Mouse (Mus musculus) spleen, postnatal 14 days (tissue): ENCODE measurements around the gene Hoxc5.

ENCODE experiments used
- DNase-seq, 2 experiments: peaks; one replicate each; pipeline ENCODE4 v3.0.0; 2021 to 2022; ENCODE audit warnings: low spot score in 2 of 2

Gene Hoxc5

DNA sequence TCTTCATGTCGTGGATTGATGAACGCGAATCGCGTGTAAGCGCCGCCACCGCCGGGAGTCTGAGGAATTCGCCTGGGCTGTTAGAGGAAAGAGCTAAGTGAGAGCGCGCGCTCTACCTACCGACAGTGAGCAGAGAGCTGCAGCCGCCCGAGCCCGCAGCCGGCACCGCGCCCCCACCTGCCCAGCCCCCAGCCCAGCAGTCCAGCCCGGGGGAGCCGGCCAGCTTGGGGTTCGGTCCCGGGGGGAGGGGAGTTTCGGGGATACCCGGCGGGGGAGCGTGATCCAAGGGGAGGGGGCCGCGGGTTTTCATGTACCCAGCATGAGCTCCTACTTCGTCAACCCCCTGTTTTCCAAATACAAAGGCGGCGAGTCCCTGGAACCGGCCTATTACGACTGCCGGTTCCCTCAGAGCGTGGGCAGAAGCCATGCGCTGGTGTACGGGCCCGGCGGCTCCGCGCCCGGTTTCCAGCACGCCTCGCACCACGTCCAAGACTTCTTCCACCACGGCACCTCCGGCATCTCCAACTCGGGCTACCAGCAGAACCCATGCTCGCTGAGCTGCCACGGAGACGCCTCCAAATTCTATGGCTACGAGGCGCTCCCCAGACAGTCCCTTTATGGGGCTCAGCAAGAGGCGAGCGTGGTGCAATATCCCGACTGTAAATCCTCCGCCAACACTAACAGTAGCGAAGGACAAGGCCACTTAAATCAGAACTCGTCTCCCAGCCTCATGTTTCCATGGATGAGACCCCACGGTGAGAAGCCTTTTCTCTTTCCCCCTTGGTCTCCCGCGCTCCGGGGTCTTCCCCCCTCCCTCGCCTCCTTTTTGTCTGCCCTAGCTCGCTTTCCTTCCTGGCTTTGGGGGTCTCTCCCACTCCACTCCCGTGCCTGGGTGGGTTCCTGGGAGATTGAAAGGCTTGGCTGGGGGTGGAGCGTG lies 23.5 kb downstream of the Hoxc5 start, which contains the start of gene Hoxc8:
TSS of gene Hoxc8 (plus strand) at position 147 of the 937 bp plus-strand sequence.
- no peak for DNase-seq

DNA sequence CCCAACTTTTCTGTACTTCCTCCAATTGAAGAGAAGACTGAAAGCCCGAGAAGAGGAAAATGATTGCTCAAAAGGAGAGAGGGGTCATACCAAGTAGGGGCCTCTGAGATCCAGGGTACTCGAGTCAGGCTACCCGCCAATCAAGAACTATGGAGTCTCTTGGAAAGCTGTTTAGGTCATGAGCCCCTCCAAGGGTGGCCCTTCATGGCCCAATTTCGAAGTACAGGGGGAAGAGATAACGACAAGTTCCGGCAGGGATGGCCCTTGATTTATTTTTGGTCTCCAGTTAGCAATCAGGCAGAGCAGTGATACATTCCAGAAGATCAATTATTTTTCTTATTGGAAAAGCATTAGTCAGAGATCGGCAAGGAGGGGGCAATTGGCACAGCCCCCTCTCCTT lies 24.5 kb downstream of the Hoxc5 start:
- no peak for DNase-seq

DNA sequence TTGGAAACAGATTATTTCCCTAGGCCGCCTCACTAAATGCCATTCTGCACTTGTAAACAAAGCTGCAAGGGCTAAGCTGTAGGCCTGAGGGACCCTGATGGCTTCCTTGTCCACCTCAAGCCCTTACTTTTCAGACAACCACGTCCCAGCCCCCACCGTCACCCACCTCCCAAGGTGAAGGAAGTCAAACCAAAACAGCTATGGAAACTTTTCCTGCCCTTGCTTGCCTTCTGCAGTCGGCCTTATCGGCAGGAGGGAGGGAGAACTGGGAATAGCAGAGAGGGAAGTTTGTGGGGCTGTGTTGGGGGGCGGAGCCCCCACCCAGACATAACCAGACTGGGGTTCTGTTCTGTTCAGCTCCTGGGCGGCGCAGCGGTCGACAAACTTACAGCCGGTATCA lies 25.0 kb downstream of the Hoxc5 start:
- DNase-seq, result no peak

DNA sequence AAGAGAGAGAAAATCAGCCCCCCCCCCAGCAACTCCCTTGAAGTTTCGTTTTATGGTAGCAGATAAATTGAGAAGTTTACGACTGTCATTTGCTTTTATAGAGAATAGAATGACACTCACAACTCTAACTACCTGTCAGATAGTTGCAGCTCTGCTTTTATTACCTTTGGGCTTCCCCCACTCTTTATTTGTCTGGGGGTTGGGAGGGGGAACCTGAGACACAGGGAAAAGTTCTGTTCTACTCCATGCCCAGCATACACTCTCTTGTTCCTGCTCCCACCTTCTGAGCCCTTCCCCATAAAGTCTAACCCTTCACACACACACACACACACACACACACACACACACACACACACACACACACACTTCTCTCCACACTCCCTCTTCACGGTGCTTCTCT lies 25.6 kb downstream of the Hoxc5 start:
- no peak for DNase-seq

DNA sequence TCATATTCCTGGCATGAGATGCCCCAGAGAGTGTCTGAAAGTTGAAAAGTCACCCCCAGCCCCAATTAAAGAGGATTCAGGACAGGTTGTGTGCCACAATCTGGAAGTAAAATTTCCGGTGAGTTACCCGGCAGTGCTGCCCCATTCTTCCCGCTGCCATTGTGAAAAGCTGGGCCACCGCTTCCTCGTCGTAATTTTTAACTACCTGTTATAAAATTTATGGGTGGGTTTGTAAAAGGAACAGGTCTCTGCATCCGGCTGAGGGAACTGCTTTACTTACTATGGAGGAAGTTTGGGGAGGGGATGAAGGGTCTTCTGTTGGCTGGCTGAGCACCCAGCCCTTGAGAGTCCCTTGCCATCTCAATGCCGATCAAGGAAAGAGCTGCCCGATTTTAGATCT lies 29.3 kb downstream of the Hoxc5 start:
- no peak for DNase-seq

DNA sequence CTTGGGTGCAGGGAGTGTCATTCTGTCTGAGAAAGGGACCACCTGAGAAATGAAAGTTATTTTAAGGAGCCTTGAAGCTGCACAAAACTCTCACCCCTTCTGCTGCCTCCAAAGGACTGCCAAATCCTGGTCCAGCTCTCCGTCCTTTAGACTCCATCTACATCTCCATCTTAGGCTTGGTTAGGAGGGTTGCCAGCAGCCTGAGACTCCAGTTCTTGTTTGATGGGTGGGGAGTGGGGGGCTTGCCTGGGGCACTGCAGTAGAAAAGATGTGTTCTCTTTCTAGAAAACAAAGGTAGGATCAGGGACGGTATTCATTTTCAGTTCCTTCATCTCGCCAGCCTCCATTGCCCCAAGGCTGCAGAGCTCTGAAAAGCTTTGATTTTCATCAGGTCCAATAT lies 30.2 kb downstream of the Hoxc5 start:
- DNase-seq, result no peak

DNA sequence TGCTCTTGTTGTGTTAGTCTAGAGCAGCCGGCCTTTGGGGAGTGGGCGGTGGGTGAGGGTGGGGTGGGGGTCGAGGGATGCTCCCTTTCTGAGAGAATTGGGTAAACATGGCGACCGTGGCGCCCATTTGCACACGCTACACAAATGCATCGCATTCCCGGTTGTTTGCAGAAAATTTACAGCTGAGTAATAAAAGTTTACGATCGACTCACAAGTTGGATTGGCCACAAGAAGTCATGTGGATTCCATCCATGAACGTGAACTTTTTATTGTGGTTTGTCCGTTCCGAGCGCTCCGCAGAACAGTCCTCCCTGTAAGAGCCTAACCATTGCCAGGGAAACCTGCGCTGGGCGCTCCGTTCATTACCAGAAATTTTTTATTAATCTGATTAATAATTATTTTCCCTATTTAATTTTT lies 30.7 kb downstream of the Hoxc5 start, which contains the start of gene Hoxc6:
TSS of gene Hoxc6 (plus strand) at position 319 of the 417 bp plus-strand sequence.
- DNase-seq, result no peak

DNA sequence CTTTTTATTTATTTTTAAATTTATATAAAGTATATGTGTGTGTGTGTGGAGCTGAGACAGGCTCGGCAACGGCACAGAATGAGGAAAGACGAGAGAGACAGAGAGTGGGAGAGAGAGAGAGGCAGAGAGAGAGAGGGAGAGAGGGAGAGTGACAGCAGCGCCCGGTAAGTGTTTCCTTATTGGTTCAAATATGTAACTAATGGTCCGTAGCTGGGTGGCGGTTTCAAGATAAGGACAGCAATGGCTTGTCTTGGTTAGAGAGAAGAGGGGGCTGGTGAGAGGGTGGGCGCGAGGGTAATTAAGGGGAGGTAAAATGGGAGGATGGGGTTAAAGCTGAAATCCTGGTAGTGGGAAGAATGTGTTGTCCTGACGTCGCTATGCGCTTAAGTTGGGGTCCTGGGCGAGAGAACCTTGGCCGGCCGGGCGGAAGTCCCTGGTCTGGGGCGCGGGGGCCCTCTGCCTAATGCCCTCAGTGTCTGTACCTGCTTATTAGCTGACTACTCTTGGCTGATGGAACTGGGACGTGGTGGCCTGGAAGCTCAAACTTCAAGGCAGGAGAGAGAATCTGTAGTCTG lies 31.5 kb downstream of the Hoxc5 start:
- DNase-seq, result no peak

DNA sequence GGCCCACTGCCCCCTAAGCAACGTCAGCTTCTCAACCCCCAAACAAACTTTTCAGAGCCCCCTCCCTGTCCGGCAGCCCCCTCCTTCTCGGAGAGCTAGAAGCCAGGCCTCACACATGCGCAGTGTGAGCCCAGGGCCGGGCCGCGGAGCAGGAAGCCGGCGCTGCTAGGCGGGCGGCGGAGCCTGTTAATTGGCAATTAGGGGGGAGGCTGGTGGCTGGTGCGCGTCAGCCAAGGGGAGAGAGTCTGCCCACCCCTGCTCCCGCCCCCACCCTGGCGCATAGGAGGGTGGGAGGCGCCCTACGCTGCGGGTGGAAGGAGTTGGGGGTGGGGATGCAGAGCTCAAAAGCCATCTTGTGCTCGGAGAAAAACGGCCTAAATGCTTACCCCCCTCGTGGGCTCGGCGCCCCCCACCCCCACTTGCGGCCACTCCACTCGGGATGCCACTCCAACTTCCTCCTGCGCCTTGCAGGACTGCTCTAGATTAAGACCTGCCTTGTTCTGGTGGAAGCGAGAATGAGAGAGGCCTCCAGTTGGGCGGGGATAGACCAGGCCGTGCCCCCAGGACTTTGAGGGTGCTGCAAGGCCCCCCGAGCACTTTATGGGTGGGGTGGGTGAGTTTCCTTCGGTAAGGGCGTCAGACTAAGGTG lies 32.1 kb downstream of the Hoxc5 start:
- no peak for DNase-seq

DNA sequence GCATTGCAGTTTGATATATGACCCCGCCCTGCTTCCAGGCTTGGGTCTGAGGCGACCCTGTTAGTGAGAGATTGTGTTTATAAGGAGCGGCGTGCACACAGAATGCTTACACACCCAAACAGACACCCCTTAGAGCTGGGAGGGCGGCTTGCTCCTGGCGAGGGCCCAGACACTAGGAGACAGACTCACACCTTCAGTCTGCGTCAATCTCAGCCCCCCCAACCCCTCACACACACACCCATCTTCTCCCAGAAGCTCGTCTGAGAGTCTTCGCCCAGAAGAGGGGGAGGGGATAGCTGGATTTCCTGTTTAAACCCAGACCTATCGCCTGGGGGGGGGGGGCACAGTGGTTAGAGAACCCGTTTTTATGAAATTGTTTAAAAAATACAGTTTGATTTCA lies 32.7 kb downstream of the Hoxc5 start:
- no peak for DNase-seq

DNA sequence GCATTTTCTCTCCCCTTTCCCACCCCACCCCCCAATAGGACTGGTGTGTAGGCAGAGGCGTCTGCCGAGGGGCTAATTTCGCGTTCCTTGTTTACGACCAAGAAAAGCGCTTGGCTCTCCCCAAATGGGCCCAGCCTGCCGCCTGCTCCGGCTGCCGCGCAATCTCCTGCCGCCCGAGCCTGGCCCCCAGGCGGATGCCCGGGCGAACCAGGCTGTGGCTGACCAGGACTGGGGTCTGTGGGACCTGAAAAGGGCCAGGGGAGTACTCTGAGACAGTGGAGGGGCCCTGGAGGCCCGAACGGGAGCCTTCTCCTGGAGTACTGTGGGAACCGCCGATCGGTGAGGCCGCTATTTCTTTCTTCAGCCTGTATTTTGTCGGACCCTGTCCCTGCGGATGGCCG lies 33.3 kb downstream of the Hoxc5 start:
- no peak for DNase-seq

DNA sequence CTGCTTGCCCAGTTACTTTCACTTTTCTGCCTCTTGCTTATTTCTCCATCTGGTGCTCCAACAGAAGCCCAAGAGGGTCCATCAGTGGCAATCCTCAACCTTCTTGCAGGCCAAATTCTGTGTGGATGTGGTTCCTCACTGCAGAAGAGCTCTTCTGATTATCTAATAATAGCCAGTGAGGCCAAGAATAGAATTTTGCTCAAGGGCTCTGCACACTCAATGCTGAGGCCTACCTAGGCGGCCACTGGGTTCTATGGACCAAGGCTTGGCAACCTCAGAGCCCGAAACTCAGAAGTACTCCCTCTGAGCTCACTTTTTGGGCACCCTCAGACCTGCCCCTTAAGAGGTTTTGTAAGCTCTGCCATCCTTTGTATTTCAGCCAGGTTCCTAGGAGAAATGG lies 34.1 kb downstream of the Hoxc5 start:
- no peak for DNase-seq

DNA sequence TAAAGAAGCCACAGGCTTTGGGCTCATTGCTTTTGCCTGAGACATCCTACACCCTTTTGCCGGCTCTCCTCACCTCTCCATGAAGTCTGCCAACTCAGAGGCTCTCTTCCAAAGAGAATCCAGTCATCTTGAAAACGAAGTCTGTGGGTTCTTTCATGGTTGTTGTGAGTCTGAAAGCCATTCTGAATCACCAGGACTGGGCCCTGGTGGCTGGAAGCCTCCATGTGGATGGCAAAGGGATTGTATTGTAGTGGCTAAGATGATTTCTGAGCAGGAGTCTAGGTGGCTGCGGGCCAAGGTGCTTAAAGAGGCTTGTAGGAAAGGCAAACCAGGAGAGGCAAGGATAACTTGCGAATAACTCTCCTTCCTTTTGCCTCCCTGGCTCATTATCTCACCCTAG lies 34.9 kb downstream of the Hoxc5 start:
- DNase-seq, result no peak

DNA sequence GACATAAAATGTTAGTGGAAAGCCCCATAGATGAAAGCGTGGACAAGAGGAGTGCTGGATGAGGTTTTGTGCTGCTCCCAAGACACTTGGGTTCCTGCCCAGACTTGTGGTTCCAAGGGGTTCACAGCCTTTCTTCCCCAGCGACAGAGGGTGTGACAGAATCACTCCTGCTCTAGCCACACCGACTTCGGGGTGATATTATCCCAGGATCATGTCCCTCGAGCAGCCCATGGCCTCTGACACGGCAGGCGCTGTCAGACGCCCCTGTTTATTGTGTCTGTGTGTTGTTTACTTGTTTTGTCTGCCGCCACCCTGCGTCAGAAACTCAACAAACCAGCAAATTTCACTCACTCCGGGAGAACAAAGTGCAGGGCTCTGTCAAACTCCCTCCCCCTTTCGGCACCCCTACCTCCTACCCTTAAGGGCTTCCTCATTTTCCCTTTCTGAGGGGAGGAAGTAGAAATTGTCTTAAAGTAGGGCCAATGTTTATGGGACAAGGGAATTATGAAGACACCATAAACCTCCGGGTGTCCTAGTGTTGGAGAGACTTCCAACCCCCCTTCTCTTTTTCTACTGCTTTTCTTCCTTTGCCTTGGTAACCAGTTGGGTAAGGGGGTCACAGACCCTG lies 35.7 kb downstream of the Hoxc5 start:
- no peak for DNase-seq

DNA sequence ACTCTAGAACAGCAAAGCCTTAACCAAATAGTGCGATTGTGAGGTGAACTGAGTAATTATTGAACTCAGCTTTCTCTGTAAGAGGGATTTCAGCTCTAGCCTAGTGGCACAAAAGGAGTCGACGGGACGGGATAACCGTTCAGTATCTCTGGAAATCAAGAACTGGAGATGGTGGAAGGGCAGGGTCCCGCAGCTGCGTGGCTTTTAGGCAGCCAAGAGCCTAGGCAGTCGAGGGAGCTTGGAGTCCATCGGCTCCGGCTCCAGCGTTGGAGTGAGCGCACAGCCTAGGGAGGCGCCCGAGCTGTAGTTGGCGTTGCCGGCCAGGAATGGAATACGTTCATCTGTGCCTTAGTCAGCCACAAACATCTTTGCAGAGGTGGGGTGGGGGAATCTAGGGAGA lies 38.1 kb downstream of the Hoxc5 start:
- no peak for DNase-seq

DNA sequence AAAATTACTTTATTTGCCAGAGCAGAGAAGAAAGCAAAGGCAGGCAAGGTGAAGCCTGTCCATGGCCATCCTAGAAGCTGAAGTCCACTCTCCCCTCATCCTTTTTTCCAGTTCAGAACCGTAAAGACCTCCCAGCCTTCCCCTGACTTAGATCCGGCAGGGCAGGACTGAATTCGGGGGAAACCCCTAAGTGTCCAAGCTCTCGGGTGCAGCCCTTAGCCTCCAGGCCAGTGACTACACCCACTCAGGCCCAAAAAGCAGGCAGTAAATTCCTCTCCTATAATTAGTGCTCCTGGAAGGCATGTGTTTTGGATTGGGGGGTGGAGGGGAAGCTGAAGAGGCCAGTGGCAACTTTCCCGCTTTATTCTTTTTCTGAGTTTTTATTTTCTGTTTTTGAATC lies 38.6 kb downstream of the Hoxc5 start:
- DNase-seq, result no peak

DNA sequence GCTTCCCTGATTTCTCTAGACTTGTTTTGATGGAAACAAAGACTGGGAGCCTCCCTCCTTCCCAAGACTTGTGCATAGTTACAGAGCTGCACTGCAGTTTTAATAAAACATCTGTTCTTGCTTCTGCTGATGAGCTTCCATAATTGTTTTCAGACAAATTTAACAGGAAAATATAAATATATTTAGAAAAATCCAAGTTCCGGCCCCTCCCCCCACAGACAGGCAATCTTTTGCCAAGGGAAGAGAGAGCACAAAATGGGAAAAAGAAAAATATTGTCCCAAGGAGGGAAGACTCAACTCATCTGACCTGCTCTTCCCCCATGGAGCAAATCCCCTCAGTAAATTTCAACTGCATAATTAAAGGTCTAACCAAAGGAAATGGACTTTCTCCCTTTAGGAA lies 39.1 kb downstream of the Hoxc5 start:
- no peak for DNase-seq

DNA sequence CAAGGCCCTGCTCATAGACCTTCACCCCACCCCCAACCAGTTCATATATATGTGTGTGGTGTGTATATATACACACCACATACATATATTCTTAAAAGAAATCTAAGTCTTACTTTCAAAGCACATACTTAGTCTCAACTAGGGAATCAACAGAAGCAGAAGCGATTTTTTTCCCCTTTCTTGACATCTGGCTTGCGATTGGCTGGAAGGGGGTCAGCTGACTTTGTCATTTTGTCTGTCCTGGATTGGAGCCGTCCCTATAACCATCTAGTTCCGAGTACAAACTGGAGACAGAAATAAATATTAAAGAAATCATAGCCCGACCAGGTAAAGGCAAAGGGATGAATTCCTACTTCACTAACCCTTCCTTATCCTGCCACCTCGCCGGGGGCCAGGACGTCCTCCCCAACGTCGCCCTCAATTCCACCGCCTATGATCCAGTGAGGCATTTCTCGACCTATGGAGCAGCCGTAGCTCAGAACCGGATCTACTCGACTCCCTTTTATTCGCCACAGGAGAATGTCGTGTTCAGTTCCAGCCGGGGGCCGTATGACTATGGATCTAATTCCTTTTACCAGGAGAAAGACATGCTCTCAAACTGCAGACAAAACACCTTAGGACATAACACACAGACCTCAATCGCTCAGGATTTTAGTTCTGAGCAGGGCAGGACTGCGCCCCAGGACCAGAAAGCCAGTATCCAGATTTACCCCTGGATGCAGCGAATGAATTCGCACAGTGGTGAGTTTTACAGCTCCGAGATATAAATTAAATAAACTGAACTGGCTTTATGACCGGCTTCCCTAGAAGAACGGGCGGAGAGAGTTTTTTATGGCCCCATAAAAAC lies 42.2 kb downstream of the Hoxc5 start:
- no peak for DNase-seq

DNA sequence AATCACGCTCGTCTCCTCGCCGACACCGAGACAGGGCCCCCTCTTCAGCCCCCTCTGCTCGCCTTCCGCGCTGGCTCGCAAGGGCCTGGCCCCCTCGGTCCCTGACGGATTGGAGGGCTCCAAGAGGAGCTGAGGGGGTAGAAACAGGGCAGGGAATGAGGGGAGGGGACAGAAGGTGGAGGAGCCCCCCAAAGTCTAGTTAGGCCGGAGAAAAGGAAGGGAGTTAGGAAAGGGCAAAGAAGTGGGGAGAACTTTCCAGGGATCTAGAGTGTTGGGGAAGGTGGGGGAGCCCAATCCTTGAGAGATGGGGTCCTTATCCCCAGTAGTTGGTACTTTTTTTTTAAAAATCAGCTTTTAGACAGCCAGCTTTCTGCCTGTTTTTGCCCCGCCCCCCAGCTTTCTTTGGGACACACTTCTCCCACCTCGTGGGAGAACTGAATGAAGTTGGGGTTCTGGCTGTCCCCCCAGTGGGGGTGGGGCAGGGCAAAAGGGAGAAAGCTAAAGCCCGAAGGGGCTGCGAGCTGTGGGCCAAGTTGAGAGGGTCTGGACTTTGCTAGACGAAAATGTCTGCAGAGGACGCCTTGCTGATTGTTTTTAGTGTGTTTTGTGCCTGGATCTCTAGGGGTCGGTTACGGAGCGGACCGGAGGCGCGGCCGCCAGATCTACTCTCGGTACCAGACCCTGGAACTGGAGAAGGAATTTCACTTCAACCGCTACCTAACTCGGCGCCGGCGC lies 43.0 kb downstream of the Hoxc5 start:
- DNase-seq, result no peak

DNA sequence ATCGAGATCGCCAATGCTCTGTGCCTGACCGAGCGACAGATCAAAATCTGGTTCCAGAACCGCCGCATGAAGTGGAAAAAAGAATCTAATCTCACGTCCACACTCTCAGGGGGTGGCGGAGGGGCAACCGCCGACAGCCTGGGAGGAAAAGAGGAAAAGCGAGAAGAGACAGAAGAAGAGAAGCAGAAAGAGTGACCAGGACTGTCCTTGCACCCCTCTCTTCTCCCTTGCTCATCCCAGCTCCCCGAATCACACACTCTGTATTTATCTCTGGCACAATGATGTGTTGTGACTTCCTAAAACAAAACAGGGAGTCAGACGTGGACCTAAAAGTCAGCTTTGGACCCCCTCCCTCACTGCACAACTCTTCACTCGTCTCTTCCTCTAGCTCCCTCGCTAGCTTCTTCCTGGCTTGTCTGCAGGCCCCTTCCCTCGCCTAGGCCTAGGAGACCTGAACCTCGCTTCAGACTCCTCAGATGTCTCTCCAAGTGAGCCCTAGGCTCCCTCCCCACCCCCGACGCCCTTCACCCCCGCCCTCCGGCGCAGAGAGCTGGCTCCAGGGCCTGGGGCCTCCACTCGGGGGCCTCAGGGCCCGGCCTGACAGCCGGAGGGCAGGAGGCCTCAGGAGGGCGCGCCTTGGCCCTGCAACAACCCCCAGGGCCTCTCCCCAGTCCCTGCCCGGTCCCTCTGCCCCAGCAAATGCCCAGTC lies 43.8 kb downstream of the Hoxc5 start:
- no peak for DNase-seq
